Mouse (Mus musculus) liver, adult 2 months (tissue): ENCODE data around the gene Zfp961.

ENCODE experiments used
- CTCF ChIP-seq: fragments of 200-500 bp; IDR thresholded peaks from 2 replicates; pipeline ENCODE4 v1.5.1; 2011; ENCODE audit warnings: low read depth, low read length, control low read depth
- POLR2A ChIP-seq: fragments of 200-500 bp; IDR thresholded peaks from 2 replicates; pipeline ENCODE4 v1.6.1; 2011; ENCODE audit warnings: low read length, control low read depth; ENCODE audit not compliant: insufficient read depth; ENCODE audit errors: extremely low read depth

GRCm38 (mm10) chr8:71968636-71969035 lies 17.8 kb downstream of the Zfp961 start:
- no peak for TF ChIP-seq CTCF
- TF ChIP-seq POLR2A = no peak
